Mouse (Mus musculus): ENCODE measurements at regions not wholly inside any gene's neighbourhood (a gene's known extent, or its start where the extent isn't known, plus 50 kb on each side); places are given as distances from the start of the nearest gene placed in this dataset.

GRCm38 (mm10) chr9:27558286-27558685 is 161.7 kb downstream of the Spata19 start:
- TF ChIP-seq CTCF (IDR thresholded peaks at IDR 0.05) (no peak), EP300 (IDR thresholded peaks at IDR 0.05) (no peak)

Data from lung, postnatal 0 days (tissue).